Mouse (Mus musculus) megakaryocyte, embryonic 14.5 days (primary cell): ENCODE measurements at regions not wholly inside any gene's neighbourhood (a gene's known extent, or its start where the extent isn't known, plus 50 kb on each side); places are given as distances from the start of the nearest gene placed in this dataset.

Source experiments
- H3K27me3 ChIP-seq: replicated peaks from 2 replicates; pipeline ENCODE3; 2012; ENCODE audit warnings: inconsistent platforms
- H3K36me3 ChIP-seq: replicated peaks from 2 replicates; pipeline ENCODE3; 2012; ENCODE audit warnings: low read length, inconsistent platforms, mixed read lengths
- H3K4me1 ChIP-seq: 2 replicates; pipeline ENCODE4 v1.6.1; 2012; ENCODE audit warnings: inconsistent platforms
- H3K4me3 ChIP-seq: replicated peaks from 2 replicates; pipeline ENCODE3; 2012; ENCODE audit warnings: moderate library complexity, mild to moderate bottlenecking, inconsistent platforms
- H3K9me3 ChIP-seq: 2 replicates; pipeline ENCODE4 v1.6.1; 2012; ENCODE audit warnings: inconsistent platforms
- FLI1 ChIP-seq: IDR thresholded peaks from 2 replicates; pipeline ENCODE4 v1.6.1; 2012; ENCODE audit warnings: low read length, inconsistent platforms, mixed read lengths
- GATA1 ChIP-seq: IDR thresholded peaks from 3 replicates; pipeline ENCODE4 v1.6.1; 2012; ENCODE audit warnings: mixed read lengths, low read length, inconsistent platforms, borderline replicate concordance

DNA sequence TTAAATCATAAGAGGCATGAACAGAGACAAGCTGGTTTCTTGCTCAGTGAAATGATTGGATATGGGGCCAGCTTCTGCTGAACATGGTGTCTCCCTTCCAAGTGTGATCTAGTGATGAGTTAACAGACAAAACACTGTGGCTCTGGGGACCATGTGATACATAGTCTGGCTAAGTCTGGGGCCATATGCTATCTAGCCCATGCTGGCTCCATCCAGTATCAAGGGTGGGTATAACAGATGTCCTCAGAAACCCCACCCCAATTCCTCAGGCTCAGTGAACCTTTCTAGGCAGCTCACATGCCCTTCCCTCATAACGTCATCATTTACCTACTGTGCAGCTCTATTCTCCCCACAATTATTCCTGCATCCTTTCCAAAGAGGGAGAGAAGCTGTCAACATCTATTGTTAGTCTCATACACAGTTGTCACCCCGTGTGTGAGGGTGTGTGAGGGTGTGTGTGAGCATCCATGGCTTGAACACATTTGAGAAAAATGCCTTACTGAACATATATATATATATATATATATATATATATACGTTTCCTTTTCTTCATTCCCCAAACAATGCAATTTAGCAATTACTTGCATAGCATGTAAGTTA, 73.9 kb upstream of the Wscd1 start:
- TF ChIP-seq GATA1: no peak
- no peak for TF ChIP-seq FLI1
- no peaks in the 10 kb centered on the region for H3K36me3 ChIP-seq
- no peak overlapping the region for H3K4me3 ChIP-seq
- H3K4me1 ChIP-seq: no peaks in the 10 kb centered on the region
- no peaks in the 10 kb centered on the region for H3K27me3 ChIP-seq
- no peaks in the 10 kb centered on the region for H3K9me3 ChIP-seq

DNA sequence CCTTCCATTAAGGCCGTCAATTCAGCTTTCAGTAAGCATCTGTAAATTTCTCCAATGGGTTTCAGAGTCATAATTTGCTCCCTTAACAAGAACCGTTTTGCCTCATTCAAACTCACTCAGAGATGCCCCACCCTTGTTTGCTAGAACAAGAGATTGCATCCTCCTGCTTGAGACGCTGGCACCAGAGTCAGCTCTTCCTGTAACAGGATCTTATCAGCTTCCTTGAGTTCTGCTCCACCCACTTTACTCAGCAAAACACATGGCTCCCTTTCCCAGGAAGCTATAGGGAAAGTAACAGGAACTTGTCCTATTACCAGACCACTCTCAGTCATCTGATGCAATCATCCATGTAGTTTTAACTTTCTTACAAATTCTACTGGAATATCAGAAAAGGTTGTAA, 52.7 kb upstream of the Wscd1 start:
- H3K36me3 ChIP-seq: no peaks in the 10 kb centered on the region
- H3K4me3 ChIP-seq: no peak overlapping the region
- H3K4me1 ChIP-seq: no peaks in the 10 kb centered on the region
- H3K27me3 ChIP-seq: no peaks in the 10 kb centered on the region
- H3K9me3 ChIP-seq: no peaks in the 10 kb centered on the region
- TF ChIP-seq GATA1 (no peak), FLI1 (no peak)

DNA sequence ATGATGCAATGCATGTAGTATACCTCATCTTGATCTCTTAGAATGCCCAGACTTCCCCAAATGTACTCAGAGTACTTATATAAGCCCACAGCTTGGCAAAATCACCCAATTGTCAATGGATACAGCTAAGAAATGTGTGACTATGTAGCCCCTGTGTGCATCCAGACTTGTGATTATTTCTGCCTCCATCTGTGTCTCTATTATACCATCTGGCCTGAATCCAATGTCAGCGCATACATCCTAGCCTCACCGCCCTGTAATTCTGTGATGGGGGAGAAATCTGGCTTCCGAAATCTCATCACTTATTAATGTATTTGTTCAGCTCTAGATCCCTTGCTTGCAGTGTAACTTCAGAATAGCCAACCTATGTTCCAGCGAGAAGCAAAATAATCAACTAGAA, 50.9 kb upstream of the Wscd1 start:
- TF ChIP-seq GATA1 (no peak), FLI1 (no peak)
- Histone ChIP-seq H3K9me3 (no peaks in the 10 kb centered on the region), H3K4me1 (no peaks in the 10 kb centered on the region), H3K4me3 (no peak overlapping the region), H3K36me3 (no peaks in the 10 kb centered on the region), H3K27me3 (no peaks in the 10 kb centered on the region)
